ENCODE assay signal across 15 mouse cellular contexts in the genomic region with DNA sequence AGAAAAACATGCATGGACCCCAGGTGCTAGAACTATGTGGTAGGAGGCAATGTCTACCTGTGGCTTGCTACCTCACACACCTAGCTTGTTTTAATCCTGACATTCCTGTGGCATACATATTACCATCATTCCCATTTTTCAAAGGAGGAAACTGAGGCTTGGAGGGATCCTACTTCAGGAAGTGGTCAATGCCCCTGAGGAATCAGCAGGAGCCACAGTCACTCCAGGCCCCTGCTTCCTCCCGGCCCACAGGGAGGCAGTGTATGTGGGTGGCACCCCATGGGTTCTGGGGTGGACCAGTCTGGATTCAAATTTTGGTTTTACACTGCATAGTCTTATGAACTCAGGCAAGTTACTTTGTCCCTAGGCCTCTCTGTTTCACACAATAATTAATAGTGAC. TPM values are rescaled to one million over a fixed set of nuclear protein-coding genes. Genes with fewer than 3 reads are reported as not detected.
DNase-seq lines count a peak whose midpoint lies in the region; ATAC-seq and TF ChIP-seq lines count a peak whose summit lies in the region.
"Had no signal": no experiment of that assay in that cellular context is flagged by ENCODE, and none has a peak within 500 bp of the region (broad histone marks: within the 10 kb centered on the region; RNA-seq: fewer than 3 reads in every experiment).

No protein-coding gene starts in this region.

- no peak overlapping the region for H3K4me2 ChIP-seq in heart, embryonic 13.5 days
- no peak overlapping the region for H3K4me2 ChIP-seq in heart, embryonic 11.5 days
- H3K4me2 ChIP-seq in kidney, embryonic 15.5 days: no peak overlapping the region
- no peak overlapping the region for H3K4me2 ChIP-seq in lung, embryonic 16.5 days (ENCODE audit: low read depth, low read length)
- H3K4me2 ChIP-seq: hindbrain, embryonic 15.5 days; liver, embryonic 15.5 days; neural tube, embryonic 13.5 days had no signal

- ATAC-seq in heart, embryonic 13.5 days (ENCODE audit: extremely low read depth, insufficient number of reproducible peaks, low FRiP score, low TSS enrichment): no peak
- ATAC-seq in heart, embryonic 11.5 days (replicated peaks; ENCODE audit: insufficient number of reproducible peaks, low FRiP score, low TSS enrichment): no peak
- ATAC-seq in kidney, embryonic 15.5 days (replicated peaks; ENCODE audit: low FRiP score): no peak
- ATAC-seq in lung, embryonic 16.5 days (ENCODE audit: low read depth): no peak

- WGBS in heart, embryonic 13.5 days: 78% methylated on average over 1 of the region's 1 CpGs
- 82% methylated on average over 1 of the region's 1 CpGs for WGBS in heart, embryonic 11.5 days (ENCODE audit: insufficient replicate concordance)
- WGBS in kidney, embryonic 15.5 days: 86% methylated on average over 1 of the region's 1 CpGs
- WGBS in lung, embryonic 16.5 days: 60% methylated on average over 1 of the region's 1 CpGs

- TF ChIP-seq POLR2A in cortical plate, adult 2 months (IDR thresholded peaks at IDR 0.05; ENCODE audit: extremely low read depth, insufficient read depth, low read length): no peak

- peaks cover 17% of the 10 kb centered on the region for H3K9me3 ChIP-seq in heart, embryonic 13.5 days
- H3K9me3 ChIP-seq in heart, embryonic 11.5 days (replicated peaks; ENCODE audit: control insufficient read depth, low read length): peaks cover 16% of the 10 kb centered on the region
- no peaks in the 10 kb centered on the region for H3K9me3 ChIP-seq in kidney, embryonic 15.5 days (replicated peaks)
- H3K9me3 ChIP-seq in lung, embryonic 16.5 days (ENCODE audit: control insufficient read depth, low read length): peaks cover 9% of the 10 kb centered on the region
- H3K9me3 ChIP-seq: hindbrain, embryonic 15.5 days; neural tube, embryonic 13.5 days had no signal

- no peak for TF ChIP-seq CTCF in cortical plate, adult 2 months (IDR thresholded peaks at IDR 0.05; ENCODE audit: extremely low read depth, insufficient read depth, low read length)

- no peak overlapping the region for H3K9ac ChIP-seq in heart, embryonic 13.5 days
- no peak overlapping the region for H3K9ac ChIP-seq in heart, embryonic 11.5 days (ENCODE audit: low read depth, low read length)
- no peak overlapping the region for H3K9ac ChIP-seq in kidney, embryonic 15.5 days
- no peak overlapping the region for H3K9ac ChIP-seq in lung, embryonic 16.5 days (ENCODE audit: low read length)
- H3K9ac ChIP-seq: hindbrain, embryonic 15.5 days; liver, embryonic 15.5 days; neural tube, embryonic 13.5 days had no signal

- no peaks in the 10 kb centered on the region for H3K27me3 ChIP-seq in heart, embryonic 13.5 days (replicated peaks)
- H3K27me3 ChIP-seq in heart, embryonic 11.5 days (ENCODE audit: control insufficient read depth, insufficient read depth, low read length): no peaks in the 10 kb centered on the region
- H3K27me3 ChIP-seq in kidney, embryonic 15.5 days: no peaks in the 10 kb centered on the region
- H3K27me3 ChIP-seq in lung, embryonic 16.5 days (ENCODE audit: control insufficient read depth, insufficient read depth, low read depth, low read length): no peaks in the 10 kb centered on the region
- H3K27me3 ChIP-seq: hindbrain, embryonic 15.5 days; liver, embryonic 15.5 days; neural tube, embryonic 13.5 days had no signal

- no peak for DNase-seq in kidney, postnatal 10 days
- no peak for DNase-seq in lung, postnatal 25 days (ENCODE audit: low spot score)
- no peak for DNase-seq in right cerebral cortex, postnatal 36 days (ENCODE audit: low spot score in 2 of 2)
- DNase-seq: cerebellum, adult 11-12 months; layer of hippocampus, postnatal 36 days had no signal

- peaks cover 46% of the 10 kb centered on the region for H3K4me1 ChIP-seq in heart, embryonic 13.5 days
- 0 out of 2 replicates have a peak, but pooled peaks cover 2% of the 10 kb centered on the region for H3K4me1 ChIP-seq in heart, embryonic 11.5 days (ENCODE audit: control insufficient read depth, insufficient read depth, low read length)
- peaks cover 46% of the 10 kb centered on the region for H3K4me1 ChIP-seq in kidney, embryonic 15.5 days
- H3K4me1 ChIP-seq in lung, embryonic 16.5 days (replicated peaks; ENCODE audit: control insufficient read depth, insufficient read depth, low read length): peaks cover 37% of the 10 kb centered on the region
- peaks cover 1% of the 10 kb centered on the region; the same call in 1 of the 2 replicates for H3K4me1 ChIP-seq in cortical plate, adult 2 months (ENCODE audit: control insufficient read depth, insufficient read depth, low read length)
- H3K4me1 ChIP-seq: hindbrain, embryonic 15.5 days had no signal

- H3K4me3 ChIP-seq in heart, embryonic 13.5 days: no peak overlapping the region
- H3K4me3 ChIP-seq in heart, embryonic 11.5 days (ENCODE audit: low read depth, low read length): no peak overlapping the region
- H3K4me3 ChIP-seq in kidney, embryonic 15.5 days (replicated peaks): no peak overlapping the region
- no peak overlapping the region for H3K4me3 ChIP-seq in lung, embryonic 16.5 days (ENCODE audit: low read length)
- H3K4me3 ChIP-seq in cortical plate, adult 2 months (ENCODE audit: insufficient read depth, low read length): no peak overlapping the region
- H3K4me3 ChIP-seq: forebrain, embryonic 10.5 days; hindbrain, embryonic 15.5 days; liver, embryonic 15.5 days; midbrain, embryonic 10.5 days; neural tube, embryonic 13.5 days had no signal

- peak overlapping the region; percentile 83 for H3K27ac ChIP-seq in heart, embryonic 13.5 days (replicated peaks)
- H3K27ac ChIP-seq in heart, embryonic 11.5 days (ENCODE audit: low read depth, low read length): no peak overlapping the region
- peak overlapping the region; percentile 82 for H3K27ac ChIP-seq in kidney, embryonic 15.5 days
- H3K27ac ChIP-seq in lung, embryonic 16.5 days (ENCODE audit: low read length): peak overlapping the region; percentile 85
- peak overlapping the region; percentile 3; the same call in 1 of the 2 replicates for H3K27ac ChIP-seq in cortical plate, adult 2 months (ENCODE audit: insufficient read depth, low read length)
- H3K27ac ChIP-seq: liver, embryonic 15.5 days; midbrain, embryonic 10.5 days; neural tube, embryonic 13.5 days had no signal

- peaks cover 22% of the 10 kb centered on the region for H3K36me3 ChIP-seq in heart, embryonic 13.5 days
- no peaks in the 10 kb centered on the region for H3K36me3 ChIP-seq in heart, embryonic 11.5 days (ENCODE audit: control insufficient read depth, insufficient read depth, low read length)
- H3K36me3 ChIP-seq in kidney, embryonic 15.5 days: peaks cover 15% of the 10 kb centered on the region; the same call in 1 of the 2 replicates
- 0 out of 2 replicates have a peak, but pooled peaks cover 3% of the 10 kb centered on the region for H3K36me3 ChIP-seq in lung, embryonic 16.5 days (ENCODE audit: control insufficient read depth, insufficient read depth, low read length)
- H3K36me3 ChIP-seq: forebrain, embryonic 10.5 days; hindbrain, embryonic 15.5 days; midbrain, embryonic 10.5 days; neural tube, embryonic 13.5 days had no signal

RNA-seq across cellular contexts. Expression of a gene that starts 13.2 kb away (rescaled TPM):
- polyA plus RNA-seq in heart, embryonic 13.5 days (2015; fragmentation: Nextera tagmentation; extraction: Ambion mirVana): 11.3 and 12.8 TPM in 2 replicates
- polyA plus RNA-seq in heart, embryonic 11.5 days (2014; fragmentation: Nextera tagmentation; extraction: Ambion mirVana): 10.1 and 11.2 TPM in 2 replicates
- polyA plus RNA-seq in kidney, embryonic 15.5 days (2015; fragmentation: Nextera tagmentation; extraction: Ambion mirVana): 20.0 and 20.8 TPM in 2 replicates
- 21.9 and 23.4 TPM in 2 replicates for polyA plus RNA-seq in lung, embryonic 16.5 days (2015; fragmentation: Nextera tagmentation; extraction: Ambion mirVana)
- polyA plus RNA-seq in cortical plate, adult 2 months (2012; rRNA removed): 9.5 and 9.6 TPM in 2 replicates

RNA-seq across cellular contexts. Expression of a gene that starts 58.7 kb away (rescaled TPM):
- 27.7 and 30.4 TPM in 2 replicates for polyA plus RNA-seq in heart, embryonic 13.5 days (2015; fragmentation: Nextera tagmentation; extraction: Ambion mirVana)
- 24.8 and 25.7 TPM in 2 replicates for polyA plus RNA-seq in heart, embryonic 11.5 days (2014; fragmentation: Nextera tagmentation; extraction: Ambion mirVana)
- 24.8 and 25.4 TPM in 2 replicates for polyA plus RNA-seq in kidney, embryonic 15.5 days (2015; fragmentation: Nextera tagmentation; extraction: Ambion mirVana)
- polyA plus RNA-seq in lung, embryonic 16.5 days (2015; fragmentation: Nextera tagmentation; extraction: Ambion mirVana): 29.2 and 30.3 TPM in 2 replicates
- 30.0 and 32.3 TPM in 2 replicates for polyA plus RNA-seq in cortical plate, adult 2 months (2012; rRNA removed)
